20 mouse cellular contexts compared by ENCODE assay signal in the genomic region with DNA sequence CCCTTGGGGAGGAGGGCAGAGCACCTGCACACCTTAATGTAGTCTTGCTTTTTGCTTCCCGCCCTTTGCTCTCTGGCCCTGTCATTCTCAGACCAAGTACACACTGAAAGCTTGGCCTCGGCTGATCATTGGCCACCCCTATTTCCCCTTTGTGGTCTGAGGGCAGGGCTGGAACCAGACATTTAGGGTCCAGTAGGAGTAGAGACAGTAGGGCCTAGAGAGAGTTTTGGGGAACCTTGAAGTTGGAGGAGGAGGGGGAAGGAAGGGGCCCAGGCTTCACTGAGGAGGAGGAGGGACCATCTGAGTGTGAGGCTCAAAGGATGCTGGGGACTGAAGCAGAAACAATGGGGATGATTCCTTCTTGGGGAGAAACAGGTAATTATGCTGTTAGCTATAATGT. TPM values are rescaled to one million over a fixed set of nuclear protein-coding genes. Genes with fewer than 3 reads are reported as not detected.
A peak's percentile ranks its signal among the peaks of the same experiment; 100 is the strongest.
DNase-seq lines count a peak whose midpoint lies in the region; ATAC-seq and TF ChIP-seq lines count a peak whose summit lies in the region.
"Had no signal": no experiment of that assay in that cellular context is flagged by ENCODE, and none has a peak within 500 bp of the region (broad histone marks: within the 10 kb centered on the region; RNA-seq: fewer than 3 reads in every experiment).

No protein-coding gene starts in this region.

- no peaks in the 10 kb centered on the region for H3K9me3 ChIP-seq in heart, embryonic 12.5 days (replicated peaks)
- H3K9me3 ChIP-seq in megakaryocyte, embryonic 14.5 days: peaks cover 5% of the 10 kb centered on the region
- H3K9me3 ChIP-seq: forebrain, embryonic 12.5 days; hindbrain, embryonic 15.5 days; liver, embryonic 13.5 days; midbrain, embryonic 12.5 days; stomach, embryonic 15.5 days had no signal

- no peak overlapping the region for H3K4me3 ChIP-seq in heart, embryonic 12.5 days
- no peak overlapping the region for H3K4me3 ChIP-seq in layer of hippocampus, adult 2 months
- peak overlapping the region; percentile 16 for H3K4me3 ChIP-seq in megakaryocyte, embryonic 14.5 days (replicated peaks)
- H3K4me3 ChIP-seq: embryonic facial prominence, embryonic 15.5 days; forebrain, embryonic 12.5 days; hindbrain, embryonic 15.5 days; liver, embryonic 13.5 days; midbrain, embryonic 12.5 days; myocyte; stomach, embryonic 15.5 days had no signal

- H3K27me3 ChIP-seq in heart, embryonic 12.5 days (replicated peaks): no peaks in the 10 kb centered on the region
- peaks cover 3% of the 10 kb centered on the region for H3K27me3 ChIP-seq in megakaryocyte, embryonic 14.5 days (replicated peaks)
- H3K27me3 ChIP-seq: embryonic facial prominence, embryonic 15.5 days; liver, embryonic 13.5 days; stomach, embryonic 15.5 days had no signal

- H3K4me2 ChIP-seq in heart, embryonic 12.5 days: no peak overlapping the region
- H3K4me2 ChIP-seq: embryonic facial prominence, embryonic 15.5 days; forebrain, embryonic 12.5 days; hindbrain, embryonic 15.5 days; liver, embryonic 13.5 days; midbrain, embryonic 12.5 days; stomach, embryonic 15.5 days had no signal

- H3K9ac ChIP-seq in heart, embryonic 12.5 days: 0 out of 2 replicates have a peak overlapping the region, but pooled peaks have one; percentile 23
- H3K9ac ChIP-seq: embryonic facial prominence, embryonic 15.5 days; forebrain, embryonic 12.5 days; hindbrain, embryonic 15.5 days; liver, embryonic 13.5 days; midbrain, embryonic 12.5 days; stomach, embryonic 15.5 days had no signal

- WGBS in heart, embryonic 12.5 days: 94% methylated on average over 2 of the region's 2 CpGs

- intact Hi-C loops in heart, postnatal 25 days (cut with DNase I): no loop called here

- peaks cover 83% of the 10 kb centered on the region for H3K36me3 ChIP-seq in heart, embryonic 12.5 days
- H3K36me3 ChIP-seq in megakaryocyte, embryonic 14.5 days (replicated peaks; ENCODE audit: low read length): no peaks in the 10 kb centered on the region
- H3K36me3 ChIP-seq: embryonic facial prominence, embryonic 15.5 days; forebrain, embryonic 12.5 days; hindbrain, embryonic 15.5 days; liver, embryonic 13.5 days; midbrain, embryonic 12.5 days; stomach, embryonic 15.5 days had no signal

- ATAC-seq in heart, embryonic 12.5 days (ENCODE audit: insufficient number of reproducible peaks, low FRiP score): no peak
- peak; percentile 93 for ATAC-seq in common myeloid progenitor, adult 5-6 weeks (replicated peaks; ENCODE audit: low read depth, poor library complexity, severe bottlenecking)

- no peak for DNase-seq in heart, postnatal 25 days (ENCODE audit: low spot score)
- no peak for DNase-seq in layer of hippocampus, adult 2 months (ENCODE audit: low spot score in 2 of 2)
- no peak for DNase-seq in layer of hippocampus, postnatal 36 days
- no peak for DNase-seq in ovary, adult 18-20 months (ENCODE audit: low spot score)
- DNase-seq: adrenal gland, postnatal 25 days; embryo, embryonic 11 days; kidney, adult 11 months; liver, embryonic 13.5 days; lung, postnatal 10 days; spleen, adult 18-20 months had no signal

- peaks cover 86% of the 10 kb centered on the region for H3K4me1 ChIP-seq in heart, embryonic 12.5 days (replicated peaks)
- peaks cover 8% of the 10 kb centered on the region for H3K4me1 ChIP-seq in megakaryocyte, embryonic 14.5 days

- no peak for TF ChIP-seq CTCF in layer of hippocampus, adult 2 months (conservative IDR thresholded peaks at IDR 0.05)

- peak overlapping the region; percentile 51; the same call in 1 of the 2 replicates for H3K27ac ChIP-seq in heart, embryonic 12.5 days (ENCODE audit: poor library complexity, severe bottlenecking)
- peak overlapping the region; percentile 92 for H3K27ac ChIP-seq in layer of hippocampus, adult 2 months
- H3K27ac ChIP-seq: embryonic facial prominence, embryonic 15.5 days; forebrain, embryonic 12.5 days; kidney, postnatal 0 days; liver, embryonic 13.5 days; midbrain, embryonic 12.5 days; stomach, embryonic 15.5 days had no signal

RNA-seq across cellular contexts. Expression of gene Mical2, which starts 15.1 kb away (rescaled TPM):
- 156 and 163 TPM in 2 replicates for polyA plus RNA-seq in heart, embryonic 12.5 days (2016; fragmentation: Nextera tagmentation; extraction: Ambion mirVana)
- total RNA-seq in heart, postnatal 25 days (2021): 100 to 1,000 TPM in 1 of 2 experiments, 10 to 100 TPM in 1; 93.4 to 103 TPM
- total RNA-seq in layer of hippocampus, adult 2 months (2021): 100 to 1,000 TPM; 667 to 694 TPM
- total RNA-seq in layer of hippocampus, postnatal 36 days (2021): 100 to 1,000 TPM; 691 to 703 TPM
- total RNA-seq in common myeloid progenitor, adult 5-6 weeks (2017): 1.6 and 2.2 TPM in 2 replicates
- 0.22 and 0.24 TPM in 2 replicates for polyA plus RNA-seq in megakaryocyte, embryonic 14.5 days (2012; ENCODE audit: insufficient read depth, low replicate concordance)

Comparison
In these comparisons a context has a peak if more than half of its experiments do, and no peak if none do; other contexts are left out.
1. RNA of gene Mical2, which starts 15.1 kb away (total RNA-seq): 691 to 703 TPM in layer of hippocampus, postnatal 36 days, 667 to 694 TPM in layer of hippocampus, adult 2 months and 93.4 to 103 TPM in heart, postnatal 25 days; 1.6 to 2.2 TPM in common myeloid progenitor, adult 5-6 weeks; every median in the first group is over 10 times any median in the second.